8 mouse cellular contexts compared by ENCODE assay signal in the genomic region with DNA sequence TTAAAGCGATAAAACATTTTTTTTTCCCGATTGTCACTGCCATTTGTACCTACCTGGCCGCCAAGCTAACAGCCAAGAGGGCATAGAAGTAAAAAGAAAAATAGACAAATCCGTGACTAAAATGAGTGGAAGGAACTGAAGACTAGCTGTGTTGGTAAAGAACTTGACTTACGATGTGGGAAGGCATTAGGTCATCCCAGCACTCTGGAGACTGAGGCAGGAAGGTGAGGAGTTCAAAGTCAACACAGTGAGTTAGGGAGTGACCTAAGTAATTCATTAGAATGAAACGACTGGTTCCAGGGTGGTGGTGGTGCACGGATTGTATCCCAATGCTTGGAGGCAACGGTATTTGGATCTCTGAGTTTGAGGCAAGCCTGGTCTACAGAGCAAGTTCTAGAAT. TPM values are rescaled to one million over a fixed set of nuclear protein-coding genes. Genes with fewer than 3 reads are reported as not detected.
DNase-seq lines count a peak whose midpoint lies in the region; ATAC-seq and TF ChIP-seq lines count a peak whose summit lies in the region.

No protein-coding gene starts in this region.

- H3K27ac ChIP-seq in kidney, embryonic 16.5 days (ENCODE audit: low read length), result peak overlapping the region; percentile 59
- peak overlapping the region; percentile 41; the same call in 1 of the 2 replicates for H3K27ac ChIP-seq in embryonic facial prominence, embryonic 12.5 days
- H3K27ac ChIP-seq in hindbrain, postnatal 0 days, result peak overlapping the region; percentile 17; the same call in 1 of the 2 replicates
- no peak overlapping the region for H3K27ac ChIP-seq in thymus, adult 2 months (ENCODE audit: control insufficient read depth, insufficient read depth, low read length)

- H3K36me3 ChIP-seq in kidney, embryonic 16.5 days (ENCODE audit: insufficient read depth, low read length), result no peaks in the 10 kb centered on the region
- H3K36me3 ChIP-seq in embryonic facial prominence, embryonic 12.5 days, result peaks cover 8% of the 10 kb centered on the region
- no peaks in the 10 kb centered on the region for H3K36me3 ChIP-seq in hindbrain, postnatal 0 days (ENCODE audit: insufficient read depth, low read length)
- peaks cover 10% of the 10 kb centered on the region for H3K36me3 ChIP-seq in myocyte (ENCODE audit: control insufficient read depth, insufficient read depth)
- H3K36me3 ChIP-seq in thymus, adult 2 months (ENCODE audit: control insufficient read depth, insufficient read depth, low read length), result peaks cover 4% of the 10 kb centered on the region; the same call in 1 of the 2 replicates

- peaks cover 8% of the 10 kb centered on the region for H3K4me1 ChIP-seq in kidney, embryonic 16.5 days (ENCODE audit: insufficient read depth, low read length)
- peaks cover 4% of the 10 kb centered on the region for H3K4me1 ChIP-seq in embryonic facial prominence, embryonic 12.5 days
- 0 out of 2 replicates have a peak, but pooled peaks cover 3% of the 10 kb centered on the region for H3K4me1 ChIP-seq in hindbrain, postnatal 0 days (ENCODE audit: insufficient read depth, low read length)
- H3K4me1 ChIP-seq in thymus, adult 2 months (replicated peaks; ENCODE audit: control insufficient read depth, insufficient read depth, low read length), result peaks cover 18% of the 10 kb centered on the region

- peak; percentile 19; the same call in 1 of the 2 replicates for ATAC-seq in kidney, embryonic 16.5 days (ENCODE audit: low FRiP score, low TSS enrichment)
- no peak for ATAC-seq in embryonic facial prominence, embryonic 12.5 days (ENCODE audit: insufficient number of reproducible peaks, insufficient read depth, low FRiP score, low TSS enrichment)
- peak; percentile 15; the same call in 1 of the 2 replicates for ATAC-seq in hindbrain, postnatal 0 days
- ATAC-seq in frontal cortex, adult (ENCODE audit: low TSS enrichment), result no peak

- H3K9ac ChIP-seq in kidney, embryonic 16.5 days (replicated peaks; ENCODE audit: low read length), result peak overlapping the region; percentile 27; the same call in 1 of the 2 replicates
- no peak overlapping the region for H3K9ac ChIP-seq in embryonic facial prominence, embryonic 12.5 days
- no peak overlapping the region for H3K9ac ChIP-seq in hindbrain, postnatal 0 days (replicated peaks; ENCODE audit: low read length)

- 30% methylated on average over 8 of the region's 8 CpGs for WGBS in kidney, embryonic 16.5 days
- 42% methylated on average over 8 of the region's 8 CpGs for WGBS in embryonic facial prominence, embryonic 12.5 days
- 41% methylated on average over 8 of the region's 8 CpGs for WGBS in hindbrain, postnatal 0 days
- 50% methylated on average over 8 of the region's 8 CpGs for WGBS in thymus, adult 2 months

- DNase-seq in kidney, adult 11 months, result no peak
- no peak for DNase-seq in hindbrain, postnatal 0 days (ENCODE audit: low spot score)
- DNase-seq in thymus, adult 2 months, result no peak
- DNase-seq in gastrocnemius, postnatal 36 days, result no peak

- H3K4me3 ChIP-seq in kidney, embryonic 16.5 days (ENCODE audit: low read length), result peak overlapping the region; percentile 84
- peak overlapping the region; percentile 76 for H3K4me3 ChIP-seq in embryonic facial prominence, embryonic 12.5 days
- H3K4me3 ChIP-seq in hindbrain, postnatal 0 days (ENCODE audit: low read length), result peak overlapping the region; percentile 90
- peak overlapping the region; percentile 59 for H3K4me3 ChIP-seq in myocyte
- no peak overlapping the region for H3K4me3 ChIP-seq in thymus, adult 2 months (ENCODE audit: control insufficient read depth, insufficient read depth, low read length)

- intact Hi-C loops in gastrocnemius, postnatal 36 days (cut with DNase I), result no loop called here

- H3K27me3 ChIP-seq in kidney, embryonic 16.5 days (ENCODE audit: insufficient read depth, low read length), result no peaks in the 10 kb centered on the region
- no peaks in the 10 kb centered on the region for H3K27me3 ChIP-seq in embryonic facial prominence, embryonic 12.5 days
- no peaks in the 10 kb centered on the region for H3K27me3 ChIP-seq in hindbrain, postnatal 0 days (ENCODE audit: insufficient read depth, low read length)
- no peaks in the 10 kb centered on the region for H3K27me3 ChIP-seq in myocyte (ENCODE audit: control insufficient read depth, insufficient read depth, insufficient read length)
- H3K27me3 ChIP-seq in thymus, adult 2 months (ENCODE audit: control insufficient read depth, insufficient read depth, low read length), result no peaks in the 10 kb centered on the region

- no peak for TF ChIP-seq POLR2A in myocyte (IDR thresholded peaks at IDR 0.05; ENCODE audit: insufficient read length, low read depth)
- TF ChIP-seq POLR2A in thymus, adult 2 months (IDR thresholded peaks at IDR 0.05; ENCODE audit: control insufficient read depth, extremely low read depth, insufficient read depth, low read length, poor library complexity), result no peak

- H3K79me2 ChIP-seq in myocyte (ENCODE audit: control insufficient read depth, insufficient read depth), result no peaks in the 10 kb centered on the region

- no peaks in the 10 kb centered on the region for H3K9me3 ChIP-seq in kidney, embryonic 16.5 days (ENCODE audit: low read length)
- no peaks in the 10 kb centered on the region for H3K9me3 ChIP-seq in embryonic facial prominence, embryonic 12.5 days
- H3K9me3 ChIP-seq in hindbrain, postnatal 0 days (ENCODE audit: low read length), result no peaks in the 10 kb centered on the region

- H3ac ChIP-seq in myocyte (ENCODE audit: control insufficient read depth, insufficient read length), result peak overlapping the region; percentile 53

- TF ChIP-seq CTCF in hindbrain, postnatal 0 days (IDR thresholded peaks at IDR 0.05; ENCODE audit: low read depth), result no peak
- no peak for TF ChIP-seq CTCF in thymus, adult 2 months (IDR thresholded peaks at IDR 0.05; ENCODE audit: borderline replicate concordance, control insufficient read depth, extremely low read depth, insufficient read depth, low read length, poor library complexity)

- peak overlapping the region; percentile 38 for H3K4me2 ChIP-seq in kidney, embryonic 16.5 days (replicated peaks; ENCODE audit: low read depth, low read length)
- peak overlapping the region; percentile 78; the same call in 1 of the 2 replicates for H3K4me2 ChIP-seq in embryonic facial prominence, embryonic 12.5 days (replicated peaks)
- H3K4me2 ChIP-seq in hindbrain, postnatal 0 days (ENCODE audit: low read depth, low read length), result peak overlapping the region; percentile 71
- peak overlapping the region; percentile 65 for H3K4me2 ChIP-seq in myocyte (ENCODE audit: low read depth)

TF ChIP-seq in myocyte, 11 proteins besides CTCF, POLR2A, EP300 and RAD21:
- TF ChIP-seq REST (IDR thresholded peaks at IDR 0.05; ENCODE audit: insufficient read depth, insufficient read length) (no peak), USF1 (IDR thresholded peaks at IDR 0.05; ENCODE audit: low read depth) (no peak), MYOG (IDR thresholded peaks at IDR 0.05; ENCODE audit: control insufficient read depth in 1 of 3, insufficient read depth in 1 of 3, insufficient read length in 2 of 3, low read depth in 2 of 3) (no peak), TCF3 (IDR thresholded peaks at IDR 0.05; ENCODE audit: insufficient read length, low read depth) (no peak), MYOD1 (IDR thresholded peaks at IDR 0.05; ENCODE audit: control insufficient read depth in 1 of 3, insufficient read length in 2 of 3, low read depth in 2 of 3) (no peak), CEBPB (IDR thresholded peaks at IDR 0.05; ENCODE audit: insufficient read depth, poor library complexity, severe bottlenecking) (no peak), E2F4 (IDR thresholded peaks at IDR 0.05; ENCODE audit: insufficient read depth) (no peak), TCF12 (IDR thresholded peaks at IDR 0.05; ENCODE audit: insufficient read depth, poor library complexity, severe bottlenecking) (no peak), MAX (IDR thresholded peaks at IDR 0.05; ENCODE audit: low read depth) (no peak), SRF (IDR thresholded peaks at IDR 0.05; ENCODE audit: control insufficient read depth, insufficient read length, low read depth) (no peak), POLR2AphosphoS2 (IDR thresholded peaks at IDR 0.05; ENCODE audit: insufficient read length, low read depth) (no peak)

RNA-seq across cellular contexts. Expression of gene Lman2l, which starts 0.4 kb away (rescaled TPM):
- 54.0 and 61.4 TPM in 2 replicates for polyA plus RNA-seq in kidney, embryonic 16.5 days (2015; fragmentation: Nextera tagmentation; extraction: Ambion mirVana)
- 65.2 and 68.2 TPM in 2 replicates for polyA plus RNA-seq in embryonic facial prominence, embryonic 12.5 days (2016; fragmentation: Nextera tagmentation; extraction: Ambion mirVana)
- 20.4 and 21.6 TPM in 2 replicates for total RNA-seq in hindbrain, postnatal 0 days (2014; rRNA removed)
- 42.6 and 45.5 TPM in 2 replicates for polyA plus RNA-seq in hindbrain, postnatal 0 days (2015; fragmentation: Nextera tagmentation; extraction: Ambion mirVana)
- 44.8 TPM for polyA plus RNA-seq in myocyte (2012; fragmentation: generic; extraction: Trizol)
- polyA plus RNA-seq in thymus, adult 2 months (2012; rRNA removed), result 62.4 and 65.6 TPM in 2 replicates
- total RNA-seq in gastrocnemius, postnatal 36 days (2021), result 10 to 100 TPM; 16.5 to 19.0 TPM

RNA-seq across cellular contexts. Expression of gene Cnnm4, which starts 25.9 kb away (rescaled TPM):
- polyA plus RNA-seq in kidney, embryonic 16.5 days (2015; fragmentation: Nextera tagmentation; extraction: Ambion mirVana), result 13.8 and 13.9 TPM in 2 replicates
- polyA plus RNA-seq in embryonic facial prominence, embryonic 12.5 days (2016; fragmentation: Nextera tagmentation; extraction: Ambion mirVana), result 15.3 and 16.1 TPM in 2 replicates
- 18.5 and 19.6 TPM in 2 replicates for total RNA-seq in hindbrain, postnatal 0 days (2014; rRNA removed)
- 9.6 and 10.0 TPM in 2 replicates for polyA plus RNA-seq in hindbrain, postnatal 0 days (2015; fragmentation: Nextera tagmentation; extraction: Ambion mirVana)
- 21.6 TPM for polyA plus RNA-seq in myocyte (2012; fragmentation: generic; extraction: Trizol)
- 15.3 and 18.0 TPM in 2 replicates for polyA plus RNA-seq in thymus, adult 2 months (2012; rRNA removed)
- 1 to 10 TPM; 7.0 to 7.1 TPM for total RNA-seq in gastrocnemius, postnatal 36 days (2021)

Comparison
In these comparisons a context has a peak if more than half of its experiments do, and no peak if none do; other contexts are left out.
1. ATAC-seq: peak in kidney, embryonic 16.5 days (single experiment) and hindbrain, postnatal 0 days (single experiment); none in embryonic facial prominence, embryonic 12.5 days (single experiment) and frontal cortex, adult (single experiment).
2. Peak in every context shown above with its lines, with median percentiles within 50 percentile points of each other: H3K4me2 ChIP-seq.